Mouse (Mus musculus) heart, embryonic 12.5 days (tissue): ENCODE results near the gene Nfkbie. TPM values are rescaled to one million over a fixed set of nuclear protein-coding genes. Genes with fewer than 3 reads are reported as not detected.

ENCODE experiments used
- ATAC-seq: fragments of 200-750 bp; cut with Nextera tagmentation; 2 replicates; pipeline ENCODE4 v1.8.0; 2017; ENCODE audit warnings: moderate TSS enrichment, moderate library complexity; ENCODE audit not compliant: insufficient number of reproducible peaks, low FRiP score
- H3K27ac ChIP-seq: fragments of 300-500 bp; sonication (generic); 2 replicates; pipeline ENCODE4 v1.5.1; 2016; ENCODE audit warnings: mild to moderate bottlenecking, moderate library complexity; ENCODE audit not compliant: poor library complexity, severe bottlenecking
- H3K27me3 ChIP-seq: fragments of 300-500 bp; sonication (generic); replicated peaks from 2 replicates; pipeline ENCODE4 v1.6.1; 2016; ENCODE audit warnings: mild to moderate bottlenecking, moderate library complexity
- H3K36me3 ChIP-seq: fragments of 300-500 bp; sonication (generic); 2 replicates; pipeline ENCODE4 v1.6.1; 2016; ENCODE audit warnings: mild to moderate bottlenecking, moderate library complexity
- H3K4me1 ChIP-seq: fragments of 300-500 bp; sonication (generic); replicated peaks from 2 replicates; pipeline ENCODE4 v1.6.1; 2016; ENCODE audit warnings: mild to moderate bottlenecking
- H3K4me2 ChIP-seq: fragments of 300-500 bp; sonication (generic); 2 replicates; pipeline ENCODE4 v1.6.1; 2016; ENCODE audit warnings: mild to moderate bottlenecking, moderate library complexity
- H3K4me3 ChIP-seq: fragments of 300-500 bp; sonication (generic); 2 replicates; pipeline ENCODE4 v1.5.1; 2016; ENCODE audit warnings: mild to moderate bottlenecking
- H3K9ac ChIP-seq: fragments of 300-500 bp; sonication (generic); 2 replicates; pipeline ENCODE4 v1.6.1; 2016; ENCODE audit warnings: mild to moderate bottlenecking, moderate library complexity
- H3K9me3 ChIP-seq: fragments of 300-500 bp; sonication (generic); replicated peaks from 2 replicates; pipeline ENCODE4 v1.6.1; 2016; ENCODE audit warnings: mild to moderate bottlenecking, moderate library complexity
- WGBS: fragments of 180-500 bp; shearing (Covaris S2); methylation state at CpG from one replicate; pipeline ENCODE4 v1.1.7; 2016; 5-methylcytosine and 5-hydroxymethylcytosine counted together
- polyA plus RNA-seq: library from polyadenylated mRNA; unstranded; fragments of >200 nt; fragmentation: Nextera tagmentation; extraction: Ambion mirVana; gene quantifications from 2 replicates; pipeline ENCODE4 v1.2.1, GENCODE M21; 2016

The Nfkbie gene
- polyA plus RNA-seq, 1 experiment from 2014 or later = 3.1 TPM

DNA sequence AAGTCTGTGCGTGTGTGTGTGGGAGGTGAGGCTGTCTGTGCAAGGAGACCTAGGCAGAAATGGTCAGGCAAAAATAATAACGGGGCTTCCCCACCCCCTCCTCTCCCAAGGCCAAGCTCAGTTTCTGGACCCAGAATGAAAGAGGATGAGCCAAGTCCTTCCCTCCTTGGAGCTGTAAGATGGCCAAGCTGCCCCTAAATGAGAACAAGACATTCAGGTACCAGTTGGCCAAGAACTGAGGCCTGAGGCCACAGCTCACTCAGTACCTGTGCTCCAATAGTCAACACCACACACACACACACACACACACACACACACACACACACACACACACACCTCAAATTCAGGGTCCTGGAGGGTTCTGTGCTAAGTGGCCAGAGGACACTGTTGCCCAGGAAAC, 12.8 kb upstream of the Nfkbie start:
- no peak for ATAC-seq
- no peaks in the 10 kb centered on the region for H3K36me3 ChIP-seq
- H3K4me1 ChIP-seq = peaks cover 21% of the 10 kb centered on the region
- WGBS = 75% methylated on average over 2 of the region's 2 CpGs
- H3K4me2 ChIP-seq = no peak overlapping the region
- H3K4me3 ChIP-seq = no peak overlapping the region
- H3K9ac ChIP-seq = no peak overlapping the region
- H3K27ac ChIP-seq = no peak overlapping the region
- 0 out of 2 replicates have a peak, but pooled peaks cover 3% of the 10 kb centered on the region for H3K9me3 ChIP-seq
- peaks cover 99% of the 10 kb centered on the region for H3K27me3 ChIP-seq

DNA sequence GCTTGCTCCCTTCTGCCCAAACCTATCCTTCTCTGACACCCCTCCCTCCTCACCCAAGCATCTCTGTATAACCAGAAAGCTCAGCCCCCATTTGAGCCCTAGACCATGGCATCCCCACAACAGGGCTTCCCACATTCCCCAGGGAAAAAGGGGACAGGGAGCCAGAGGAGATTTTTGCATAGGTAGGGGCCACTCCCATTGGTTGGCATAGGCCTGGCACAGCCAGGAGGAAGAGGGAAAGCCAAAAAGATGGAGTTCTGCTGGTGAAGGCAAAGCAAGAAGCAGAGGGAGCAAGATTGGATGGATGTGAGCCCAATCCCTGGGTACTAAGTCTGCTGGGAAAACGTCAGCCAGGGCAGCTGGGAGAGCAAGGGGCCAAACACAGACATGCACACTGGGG, 12.4 kb upstream of the Nfkbie start:
- Histone ChIP-seq H3K4me2 (no peak overlapping the region), H3K4me3 (no peak overlapping the region), H3K4me1 (peaks cover 21% of the 10 kb centered on the region), H3K27me3 (peaks cover 99% of the 10 kb centered on the region), H3K9ac (no peak overlapping the region), H3K27ac (no peak overlapping the region), H3K36me3 (no peaks in the 10 kb centered on the region), H3K9me3 (0 out of 2 replicates have a peak, but pooled peaks cover 3% of the 10 kb centered on the region)
- ATAC-seq = no peak
- 27% methylated on average over 1 of the region's 1 CpGs for WGBS

GRCm38 (mm10) chr17:45544001-45544872, 11.3 kb upstream of the Nfkbie start:
- no peak for ATAC-seq
- no peaks in the 10 kb centered on the region for H3K9me3 ChIP-seq
- H3K27me3 ChIP-seq = peaks cover 99% of the 10 kb centered on the region
- H3K4me2 ChIP-seq = peak overlapping the region; percentile 68
- WGBS = 4% methylated on average over 24 of the region's 24 CpGs
- peaks cover 25% of the 10 kb centered on the region for H3K4me1 ChIP-seq
- H3K4me3 ChIP-seq = peak overlapping the region; percentile 30
- H3K27ac ChIP-seq = no peak overlapping the region
- no peaks in the 10 kb centered on the region for H3K36me3 ChIP-seq
- no peak overlapping the region for H3K9ac ChIP-seq

DNA sequence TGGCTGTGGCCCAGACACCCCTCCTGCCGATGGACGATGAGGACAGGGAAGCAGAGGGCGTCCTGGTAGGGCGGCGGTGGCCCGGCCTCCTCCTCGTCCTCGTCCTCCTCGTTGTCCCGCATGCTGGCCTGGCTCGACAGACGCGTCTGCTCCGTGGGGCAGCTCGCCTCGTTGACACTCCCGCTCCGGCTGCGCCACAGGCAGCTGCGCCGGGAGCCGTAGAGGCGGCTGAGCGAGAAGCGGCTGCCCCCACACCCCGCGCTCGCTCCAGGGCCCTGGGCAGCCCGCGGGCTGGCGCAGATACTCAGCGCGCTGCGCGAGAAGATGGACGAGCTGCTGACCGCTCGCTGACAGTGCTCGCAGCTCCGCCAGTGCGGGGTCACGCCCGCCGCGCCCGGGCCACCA, 10.6 kb upstream of the Nfkbie start:
- Histone ChIP-seq H3K4me3 (peak overlapping the region; percentile 30), H3K9ac (no peak overlapping the region), H3K9me3 (no peaks in the 10 kb centered on the region), H3K27me3 (peaks cover 99% of the 10 kb centered on the region), H3K4me2 (peak overlapping the region; percentile 68), H3K27ac (no peak overlapping the region), H3K36me3 (no peaks in the 10 kb centered on the region), H3K4me1 (peaks cover 28% of the 10 kb centered on the region)
- WGBS = 2% methylated on average over 46 of the region's 46 CpGs
- ATAC-seq = no peak

DNA sequence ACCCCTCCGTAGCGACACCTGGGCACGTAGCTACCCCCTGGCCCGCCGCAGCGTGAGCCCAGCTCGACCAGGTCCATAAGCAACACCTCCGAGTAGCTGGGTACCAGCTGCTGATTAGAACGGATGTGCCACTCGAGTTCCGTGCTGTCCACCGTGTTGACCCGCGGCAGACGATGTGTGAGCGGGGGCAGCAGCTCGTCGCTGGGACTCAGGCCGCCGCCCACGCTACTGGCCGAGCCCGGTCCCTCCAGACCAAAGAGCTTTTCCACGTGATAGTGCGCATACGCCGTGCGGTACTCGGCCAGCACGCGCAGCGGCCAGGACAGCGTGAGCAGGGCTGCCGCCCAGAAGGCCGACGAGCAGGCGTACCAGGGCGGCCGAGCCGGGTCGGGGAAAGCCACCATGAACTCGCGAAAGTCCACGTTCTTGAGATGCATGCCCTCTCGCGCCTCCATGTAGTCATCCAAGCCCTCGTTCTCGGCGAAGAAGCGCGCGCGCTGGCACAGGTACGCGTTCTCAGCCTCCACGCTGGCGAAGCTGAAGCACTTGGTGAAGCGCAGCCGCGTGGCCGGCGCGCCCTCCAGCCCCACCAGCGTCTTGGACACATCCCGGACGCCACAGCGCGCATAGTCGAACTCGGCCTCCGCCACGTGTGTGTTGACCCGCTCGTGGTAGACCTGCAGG, 10.1 kb upstream of the Nfkbie start:
- peak overlapping the region; percentile 68 for H3K4me2 ChIP-seq
- peak overlapping the region; percentile 30 for H3K4me3 ChIP-seq
- ATAC-seq = no peak
- H3K27me3 ChIP-seq = peaks cover 97% of the 10 kb centered on the region
- WGBS = 3% methylated on average over 74 of the region's 74 CpGs
- H3K27ac ChIP-seq = no peak overlapping the region
- no peak overlapping the region; the same call in 1 of the 2 replicates for H3K9ac ChIP-seq
- peaks cover 33% of the 10 kb centered on the region for H3K4me1 ChIP-seq
- H3K36me3 ChIP-seq = no peaks in the 10 kb centered on the region
- H3K9me3 ChIP-seq = no peaks in the 10 kb centered on the region

GRCm38 (mm10) chr17:45546941-45547340, 8.6 kb upstream of the Nfkbie start:
- no peaks in the 10 kb centered on the region for H3K9me3 ChIP-seq
- H3K36me3 ChIP-seq = no peaks in the 10 kb centered on the region
- H3K4me2 ChIP-seq = no peak overlapping the region
- peaks cover 37% of the 10 kb centered on the region for H3K4me1 ChIP-seq
- H3K4me3 ChIP-seq = no peak overlapping the region
- H3K9ac ChIP-seq = no peak overlapping the region
- no peak for ATAC-seq
- no peak overlapping the region for H3K27ac ChIP-seq
- peaks cover 92% of the 10 kb centered on the region for H3K27me3 ChIP-seq
- 62% methylated on average over 16 of the region's 16 CpGs for WGBS

- Histone ChIP-seq H3K9me3 (no peaks in the 10 kb centered on the region), H3K27ac (no peak overlapping the region), H3K4me3 (no peak overlapping the region), H3K27me3 (peaks cover 86% of the 10 kb centered on the region), H3K4me2 (no peak overlapping the region), H3K9ac (no peak overlapping the region), H3K36me3 (no peaks in the 10 kb centered on the region), H3K4me1 (peaks cover 38% of the 10 kb centered on the region)
- 72% methylated on average over 5 of the region's 5 CpGs for WGBS
- ATAC-seq = no peak
Measured at GRCm38 (mm10) chr17:45547461-45548190, 7.9 kb upstream of the Nfkbie start.

GRCm38 (mm10) chr17:45548541-45549512, 6.7 kb upstream of the Nfkbie start:
- 3% methylated on average over 57 of the region's 68 CpGs for WGBS
- no peak overlapping the region for H3K27ac ChIP-seq
- ATAC-seq = peak; percentile 23
- H3K4me3 ChIP-seq = peak overlapping the region; percentile 69
- peak overlapping the region; percentile 84 for H3K9ac ChIP-seq
- peaks cover 37% of the 10 kb centered on the region for H3K4me1 ChIP-seq
- no peaks in the 10 kb centered on the region for H3K9me3 ChIP-seq
- peaks cover 83% of the 10 kb centered on the region for H3K27me3 ChIP-seq
- H3K36me3 ChIP-seq = no peaks in the 10 kb centered on the region
- H3K4me2 ChIP-seq = peak overlapping the region; percentile 93

- peak within 1 kb of the TSS; percentile 84 for H3K9ac ChIP-seq
- H3K4me2 ChIP-seq = peak within 1 kb of the TSS; percentile 93
- no peaks in the 10 kb centered on the region for H3K36me3 ChIP-seq
- no peak; the same call in 1 of the 2 replicates for ATAC-seq
- under 1% methylated on average over 12 of the region's 29 CpGs for WGBS
- H3K4me1 ChIP-seq = peaks cover 28% of the 10 kb centered on the region
- H3K4me3 ChIP-seq = peak within 1 kb of the TSS; percentile 69
- no peak within 1 kb of the TSS for H3K27ac ChIP-seq
- H3K9me3 ChIP-seq = no peaks in the 10 kb centered on the region
- H3K27me3 ChIP-seq = peaks cover 81% of the 10 kb centered on the region
Measured at GRCm38 (mm10) chr17:45549617-45550181, 5.8 kb upstream of the Nfkbie start, which contains the start of gene Tmem151b. TSS of gene Tmem151b (minus strand) at chr17:45549677.

DNA sequence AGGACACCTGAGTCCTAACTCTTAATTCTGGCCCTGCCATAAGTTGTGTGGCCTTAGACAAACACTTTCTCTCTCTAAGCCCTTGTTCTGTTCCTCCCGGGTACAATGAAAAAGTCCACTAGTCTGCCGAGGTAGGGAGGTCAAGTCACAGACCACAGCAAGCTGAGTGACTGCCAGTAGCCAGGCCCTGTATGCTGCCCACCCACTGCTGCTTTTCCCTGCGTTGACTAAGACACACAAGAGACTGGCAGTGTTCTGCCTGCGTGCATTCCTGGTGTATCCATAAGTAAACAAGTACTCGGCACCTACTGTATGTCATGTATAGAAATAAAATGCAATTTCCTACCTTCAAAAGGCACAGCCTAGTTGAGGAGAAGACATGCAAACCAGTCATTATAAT, 5.2 kb upstream of the Nfkbie start:
- Histone ChIP-seq H3K27ac (no peak overlapping the region), H3K36me3 (no peaks in the 10 kb centered on the region), H3K9ac (peak overlapping the region; percentile 84; the same call in 1 of the 2 replicates), H3K4me2 (peak overlapping the region; percentile 93), H3K4me3 (peak overlapping the region; percentile 69), H3K9me3 (no peaks in the 10 kb centered on the region), H3K27me3 (peaks cover 76% of the 10 kb centered on the region), H3K4me1 (peaks cover 23% of the 10 kb centered on the region)
- ATAC-seq = no peak
- WGBS = 36% methylated on average over 5 of the region's 5 CpGs
